Mouse (Mus musculus): ENCODE results near the gene Smoc2.

DNA sequence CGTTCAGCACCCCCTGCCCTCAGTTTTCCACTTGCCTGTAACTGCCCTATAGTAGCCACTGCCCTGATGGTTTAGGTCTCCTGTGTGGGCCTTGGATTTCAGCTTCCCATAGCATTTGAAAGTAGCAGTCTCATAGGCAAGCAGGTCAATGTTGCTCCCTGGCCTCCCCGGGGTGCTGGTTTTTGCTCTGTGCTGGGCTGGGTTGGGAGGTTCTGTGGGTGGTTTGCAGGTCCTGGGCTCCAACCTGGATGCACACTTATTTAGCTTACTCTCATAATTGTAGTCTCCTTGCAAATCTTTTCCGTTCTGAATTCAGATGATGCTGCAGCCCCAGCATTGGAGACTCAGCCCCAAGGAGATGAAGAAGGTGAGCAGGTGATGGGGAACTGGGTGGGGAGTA is 67.6 kb downstream of the Smoc2 start:
- TF ChIP-seq POLR2A (IDR thresholded peaks at IDR 0.05; ENCODE audit: borderline replicate concordance, insufficient read depth, low read length) = no peak
- TF ChIP-seq CTCF (IDR thresholded peaks at IDR 0.05; ENCODE audit: borderline replicate concordance, insufficient read depth, low read depth, low read length) = no peak
